Mouse (Mus musculus) heart, embryonic 16.5 days (tissue): Measurements from ENCODE around the gene Acsl5. TPM values are rescaled to one million over a fixed set of nuclear protein-coding genes. Genes with fewer than 3 reads are reported as not detected.

Source experiments
- ATAC-seq: fragments of 200-750 bp; cut with Nextera tagmentation; replicated peaks from 2 replicates; pipeline ENCODE4 v1.8.0; 2017; ENCODE audit warnings: moderate number of reproducible peaks; ENCODE audit not compliant: insufficient read depth, low FRiP score; ENCODE audit errors: extremely low read depth
- H3K27ac ChIP-seq: fragments of 300-500 bp; sonication (generic); 2 replicates; pipeline ENCODE4 v1.5.1; 2014; ENCODE audit warnings: mild to moderate bottlenecking, low read length, control low read depth, moderate library complexity
- H3K27me3 ChIP-seq: fragments of 300-500 bp; sonication (generic); 2 replicates; pipeline ENCODE4 v1.6.1; 2014; ENCODE audit warnings: low read length, mixed read lengths; ENCODE audit not compliant: control insufficient read depth, insufficient read depth
- H3K36me3 ChIP-seq: fragments of 300-500 bp; sonication (generic); 2 replicates; pipeline ENCODE4 v1.6.1; 2014; ENCODE audit not compliant: control insufficient read depth, insufficient read depth
- H3K4me1 ChIP-seq: fragments of 300-500 bp; sonication (generic); 2 replicates; pipeline ENCODE4 v1.6.1; 2014; ENCODE audit warnings: low read length, mixed read lengths; ENCODE audit not compliant: control insufficient read depth, insufficient read depth
- H3K4me2 ChIP-seq: fragments of 300-500 bp; sonication (generic); 2 replicates; pipeline ENCODE4 v1.6.1; 2014; ENCODE audit warnings: low read depth, mild to moderate bottlenecking, control low read depth, low read length
- H3K4me3 ChIP-seq: fragments of 300-500 bp; sonication (generic); 2 replicates; pipeline ENCODE4 v1.5.1; 2014; ENCODE audit warnings: mild to moderate bottlenecking, control low read depth, low read length
- H3K9ac ChIP-seq: fragments of 300-500 bp; sonication (generic); 2 replicates; pipeline ENCODE4 v1.6.1; 2014; ENCODE audit warnings: low read length, control low read depth
- H3K9me3 ChIP-seq: fragments of 300-500 bp; sonication (generic); replicated peaks from 2 replicates; pipeline ENCODE4 v1.6.1; 2016; ENCODE audit warnings: low read length; ENCODE audit not compliant: control insufficient read depth
- WGBS: fragments of 180-500 bp; shearing (Covaris S2); extraction: QIAGEN DNeasy Blood & Tissue Kit; methylation state at CpG from one replicate; pipeline ENCODE4 v1.1.7; 2014; 5-methylcytosine and 5-hydroxymethylcytosine counted together
- polyA plus RNA-seq: library from polyadenylated mRNA; unstranded; fragments of >200 nt; fragmentation: Nextera tagmentation; extraction: Ambion mirVana; gene quantifications from 2 replicates; pipeline ENCODE4 v1.2.1, GENCODE M21; 2015

The Acsl5 gene
- polyA plus RNA-seq, 1 experiment from 2014 or later = 37.0 TPM

DNA sequence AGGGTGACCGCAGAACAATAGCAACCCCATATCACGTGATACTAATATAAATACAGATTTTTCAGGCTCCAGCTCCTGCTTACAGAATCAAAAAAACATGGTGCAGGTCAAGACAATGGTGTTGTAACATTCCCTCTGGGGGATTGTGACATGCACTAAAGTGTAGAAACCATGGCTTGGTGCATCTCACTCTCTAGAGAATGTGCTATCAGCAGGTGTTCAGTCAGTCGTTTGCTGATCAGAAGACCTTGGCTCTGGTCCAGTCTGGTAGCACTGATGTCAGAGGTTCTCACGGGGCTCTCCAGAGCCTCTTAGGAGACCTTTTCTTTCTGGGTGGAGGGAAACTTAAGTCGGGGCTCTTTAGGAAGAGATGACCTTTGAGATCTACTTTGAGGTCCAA lies 1.3 kb upstream of the Acsl5 start:
- Histone ChIP-seq H3K36me3 (no peaks in the 10 kb centered on the region), H3K27ac (no peak overlapping the region), H3K9ac (no peak overlapping the region), H3K4me3 (no peak overlapping the region), H3K9me3 (no peaks in the 10 kb centered on the region), H3K4me2 (no peak overlapping the region), H3K4me1 (peaks cover 12% of the 10 kb centered on the region), H3K27me3 (no peaks in the 10 kb centered on the region)
- no peak for ATAC-seq
- 65% methylated on average over 5 of the region's 5 CpGs for WGBS

DNA sequence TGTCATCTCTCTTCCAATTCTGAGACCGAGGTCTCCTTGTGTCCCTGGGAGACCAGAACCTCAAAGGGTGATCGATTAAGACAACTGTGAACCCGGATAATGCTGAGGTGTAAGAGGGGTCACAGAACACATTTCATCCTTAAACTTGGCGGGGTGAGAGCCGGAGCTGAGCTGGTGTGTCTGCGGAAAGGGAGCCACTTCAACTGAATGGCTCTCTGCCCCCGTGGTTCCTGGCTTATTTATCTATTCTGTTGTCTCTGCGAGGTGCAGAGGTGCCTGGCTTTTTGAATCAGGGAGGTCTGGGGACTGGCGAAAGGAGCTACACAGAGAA lies 1.5 kb downstream of the Acsl5 start:
- Histone ChIP-seq H3K27me3 (no peaks in the 10 kb centered on the region), H3K9me3 (no peaks in the 10 kb centered on the region), H3K9ac (peak overlapping the region; percentile 89), H3K4me3 (peak overlapping the region; percentile 93), H3K27ac (peak overlapping the region; percentile 92), H3K4me1 (peaks cover 10% of the 10 kb centered on the region), H3K36me3 (no peaks in the 10 kb centered on the region), H3K4me2 (peak overlapping the region; percentile 94)
- ATAC-seq = no peak
- 2% methylated on average over 9 of the region's 9 CpGs for WGBS

DNA sequence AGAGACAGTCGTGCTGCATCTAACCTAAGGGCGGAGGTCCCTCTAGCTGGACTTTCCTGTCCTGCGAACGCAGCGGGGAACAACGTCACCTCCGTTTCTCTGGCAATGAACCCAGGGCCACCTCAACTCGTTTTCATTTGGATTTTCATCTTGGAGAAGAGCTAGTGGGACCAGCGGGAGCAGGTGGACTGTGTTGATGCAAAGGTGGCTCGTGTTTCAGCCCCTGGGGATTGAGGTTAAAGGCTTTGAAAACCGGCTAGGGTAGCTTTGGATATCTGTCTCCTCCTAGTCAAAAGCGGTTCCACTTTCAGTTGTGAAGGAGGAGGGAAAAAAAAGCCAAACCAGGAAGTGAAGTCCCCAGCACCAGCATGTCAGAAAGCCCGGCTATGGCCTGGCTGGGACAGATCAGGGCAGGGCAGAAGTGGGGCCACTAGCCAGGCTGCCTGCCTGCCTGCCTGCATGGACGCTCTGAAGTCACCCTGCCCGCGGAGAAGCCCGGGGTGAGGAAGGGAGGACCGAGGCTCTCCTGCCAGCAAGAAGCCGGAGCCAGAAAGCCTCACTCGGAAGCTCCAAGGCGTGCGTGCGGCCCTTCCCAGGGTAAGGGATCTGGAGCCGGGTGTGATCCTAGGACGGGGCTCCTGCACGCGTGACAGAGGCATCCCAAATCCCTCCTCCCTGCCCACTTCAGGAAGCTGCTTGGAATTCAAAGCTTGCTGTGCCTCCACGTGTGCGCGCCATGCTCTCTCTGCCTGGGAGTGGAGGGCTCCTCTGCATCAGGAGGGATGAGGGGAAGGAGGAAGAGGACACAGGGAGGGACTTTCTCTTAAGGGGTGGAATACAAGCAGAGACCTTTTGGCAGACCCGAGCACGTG lies 2.1 kb downstream of the Acsl5 start:
- peaks cover 10% of the 10 kb centered on the region for H3K4me1 ChIP-seq
- WGBS = 0% methylated on average over 31 of the region's 32 CpGs
- ATAC-seq = peak; percentile 66

DNA sequence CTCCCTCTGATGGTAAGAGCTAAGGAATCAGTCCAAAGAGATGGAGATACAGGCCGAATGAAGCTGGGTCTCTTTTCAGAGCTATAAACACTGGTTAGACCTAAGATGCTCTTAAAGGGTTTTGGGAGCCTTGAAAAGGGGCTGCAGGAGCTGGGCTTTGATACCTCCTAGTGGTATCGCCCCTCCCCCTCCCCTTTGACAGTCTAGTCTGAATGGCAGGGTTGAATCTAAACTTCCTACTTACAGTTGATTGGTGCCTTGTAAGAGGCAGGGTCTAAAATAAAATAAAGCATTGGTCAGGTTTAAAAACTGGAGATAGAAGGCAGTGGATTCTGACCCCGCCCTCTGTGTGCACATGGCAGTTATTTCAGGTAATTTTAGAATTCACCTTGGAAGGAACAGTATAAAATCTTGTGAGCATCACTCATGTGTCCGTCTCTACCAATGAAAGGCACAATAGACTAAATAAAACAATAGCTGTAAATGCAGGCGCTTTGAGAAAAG lies 2.8 kb downstream of the Acsl5 start:
- H3K36me3 ChIP-seq = no peaks in the 10 kb centered on the region
- peak; percentile 28; the same call in 1 of the 2 replicates for ATAC-seq
- WGBS = 11% methylated on average over 5 of the region's 5 CpGs
- peaks cover 10% of the 10 kb centered on the region for H3K4me1 ChIP-seq
- H3K9ac ChIP-seq = peak overlapping the region; percentile 89
- peak overlapping the region; percentile 92 for H3K27ac ChIP-seq
- H3K27me3 ChIP-seq = no peaks in the 10 kb centered on the region
- H3K4me3 ChIP-seq = peak overlapping the region; percentile 93
- H3K4me2 ChIP-seq = peak overlapping the region; percentile 94
- no peaks in the 10 kb centered on the region for H3K9me3 ChIP-seq

More for the DNA sequence above, 2.1 kb downstream of the Acsl5 start:
- no peaks in the 10 kb centered on the region for H3K9me3 ChIP-seq
- no peaks in the 10 kb centered on the region for H3K36me3 ChIP-seq
- peak overlapping the region; percentile 93 for H3K4me3 ChIP-seq
- peak overlapping the region; percentile 92 for H3K27ac ChIP-seq
- peak overlapping the region; percentile 94 for H3K4me2 ChIP-seq
- H3K27me3 ChIP-seq = no peaks in the 10 kb centered on the region
- peak overlapping the region; percentile 89 for H3K9ac ChIP-seq

DNA sequence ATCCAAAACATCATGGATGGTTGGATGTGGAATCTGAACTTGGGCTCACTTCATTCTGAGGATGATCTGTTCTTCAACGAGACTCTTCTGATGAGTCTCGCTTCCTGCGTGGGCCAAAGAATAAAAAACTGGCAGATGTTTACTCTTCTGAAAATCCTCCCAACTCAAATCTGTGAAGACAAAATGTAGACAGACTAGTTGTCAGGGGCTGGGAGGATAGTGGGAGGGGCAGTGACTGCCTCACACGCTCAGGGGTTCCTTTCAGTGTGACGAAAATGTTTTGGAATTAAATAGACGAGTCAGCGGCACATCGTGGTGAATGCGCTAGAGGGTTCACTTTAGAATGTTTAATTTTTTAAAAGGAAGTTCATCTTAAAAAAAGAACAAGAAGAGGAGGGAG lies 4.4 kb downstream of the Acsl5 start:
- Histone ChIP-seq H3K4me3 (no peak overlapping the region), H3K9ac (no peak overlapping the region), H3K27me3 (no peaks in the 10 kb centered on the region), H3K36me3 (no peaks in the 10 kb centered on the region), H3K9me3 (no peaks in the 10 kb centered on the region), H3K4me1 (peaks cover 10% of the 10 kb centered on the region), H3K4me2 (no peak overlapping the region), H3K27ac (no peak overlapping the region)
- ATAC-seq = no peak
- WGBS = 80% methylated on average over 9 of the region's 9 CpGs

DNA sequence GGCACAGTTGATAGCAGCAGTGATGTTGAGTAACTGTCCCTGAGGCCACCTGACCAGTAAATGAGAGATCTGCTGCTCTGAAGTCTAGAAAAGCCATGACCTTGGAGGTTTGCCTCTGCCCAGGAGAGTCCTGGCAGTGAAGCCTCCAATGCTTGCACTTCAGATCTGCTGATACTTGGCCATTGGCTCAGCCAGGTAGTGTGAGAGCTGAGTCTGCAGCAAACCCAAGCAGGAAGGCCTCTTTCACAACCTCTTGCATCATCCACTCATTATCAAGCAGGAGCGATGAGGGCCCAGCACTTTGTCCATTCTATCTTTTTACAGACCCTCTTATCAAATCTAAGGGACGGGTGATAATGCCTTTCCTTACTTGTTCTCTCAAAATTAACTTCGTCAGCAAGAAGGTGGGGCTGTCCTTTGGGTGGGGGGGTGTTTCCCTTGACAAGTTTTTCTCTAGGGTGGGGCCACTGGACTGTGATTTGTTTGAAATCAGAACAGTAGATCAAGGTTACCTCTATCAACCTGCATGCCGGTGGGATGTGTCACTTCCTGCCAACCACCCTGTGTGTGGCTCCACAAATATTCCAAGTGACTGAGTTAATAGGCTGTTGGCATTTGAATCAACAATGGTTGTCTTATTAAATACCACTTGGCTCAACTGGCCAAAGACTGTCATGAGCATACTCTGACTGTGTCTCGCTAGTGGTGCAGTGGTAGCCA lies 6.1 kb downstream of the Acsl5 start:
- ATAC-seq = no peak
- H3K4me3 ChIP-seq = no peak overlapping the region
- H3K36me3 ChIP-seq = no peaks in the 10 kb centered on the region
- no peak overlapping the region for H3K27ac ChIP-seq
- H3K9ac ChIP-seq = no peak overlapping the region
- 55% methylated on average over 5 of the region's 5 CpGs for WGBS
- H3K27me3 ChIP-seq = no peaks in the 10 kb centered on the region
- no peaks in the 10 kb centered on the region for H3K9me3 ChIP-seq
- no peak overlapping the region for H3K4me2 ChIP-seq
- peaks cover 10% of the 10 kb centered on the region for H3K4me1 ChIP-seq

DNA sequence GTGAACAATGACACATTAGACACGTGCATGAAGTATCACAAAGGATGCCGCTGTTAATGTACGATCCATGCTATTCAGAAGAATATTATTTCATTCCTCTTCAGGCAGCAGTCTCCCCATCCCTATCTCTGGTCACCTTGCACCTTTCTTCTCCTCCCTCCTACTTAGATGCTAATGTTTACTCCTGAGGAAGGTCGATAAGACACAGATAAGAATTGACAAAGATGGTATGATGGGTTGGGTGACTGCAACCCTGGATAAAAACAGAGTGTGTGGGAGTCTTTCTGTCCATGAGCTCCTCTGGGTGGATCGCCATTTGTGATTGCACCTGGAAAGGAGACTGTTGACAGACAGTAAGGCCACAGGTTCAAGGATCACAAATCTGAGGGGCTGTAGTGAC lies 6.8 kb downstream of the Acsl5 start:
- Histone ChIP-seq H3K27me3 (no peaks in the 10 kb centered on the region), H3K4me3 (no peak overlapping the region), H3K4me1 (peaks cover 10% of the 10 kb centered on the region), H3K9me3 (no peaks in the 10 kb centered on the region), H3K4me2 (no peak overlapping the region), H3K9ac (no peak overlapping the region), H3K27ac (no peak overlapping the region), H3K36me3 (no peaks in the 10 kb centered on the region)
- ATAC-seq = no peak
- 76% methylated on average over 5 of the region's 5 CpGs for WGBS

DNA sequence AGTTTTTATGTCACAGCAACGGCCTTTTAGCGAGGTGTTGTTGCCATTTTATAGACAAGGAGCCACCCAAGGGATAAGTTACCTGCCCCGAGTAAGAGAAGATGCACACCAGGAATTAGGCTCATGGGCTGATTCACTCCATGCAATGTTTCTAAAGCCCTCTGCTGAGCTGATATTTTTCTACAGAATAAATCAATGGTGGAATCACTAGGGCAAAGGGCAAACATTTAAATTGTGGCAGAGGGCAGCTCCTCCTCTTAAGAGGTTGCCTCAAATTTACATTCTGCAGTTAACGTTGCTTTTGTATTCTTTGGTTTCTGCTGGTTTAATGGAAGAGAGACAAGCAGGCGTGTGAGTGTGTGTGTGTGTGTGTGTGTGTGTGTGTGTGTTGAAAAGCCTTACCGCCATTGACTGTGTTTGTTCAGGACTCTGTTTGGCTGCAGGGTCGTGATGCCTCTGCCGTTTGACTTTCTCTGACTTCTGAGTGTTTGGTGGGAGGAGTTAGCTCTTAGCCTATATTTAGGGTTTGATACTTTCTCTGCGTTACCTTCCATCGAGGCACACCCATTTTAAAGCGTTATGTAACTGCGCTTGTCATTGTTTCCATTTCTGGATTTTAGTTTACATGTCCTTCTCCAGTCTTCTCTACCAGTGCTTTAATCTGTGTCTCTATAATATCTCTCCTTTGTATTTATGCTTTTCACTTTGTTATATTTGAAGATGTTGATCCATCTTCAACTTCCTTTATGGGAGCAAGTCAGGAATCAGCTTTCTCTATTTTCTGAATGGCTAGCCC lies 8.8 kb downstream of the Acsl5 start:
- Histone ChIP-seq H3K9me3 (no peaks in the 10 kb centered on the region), H3K4me3 (no peak overlapping the region), H3K27ac (no peak overlapping the region), H3K4me1 (no peaks in the 10 kb centered on the region), H3K36me3 (no peaks in the 10 kb centered on the region), H3K27me3 (no peaks in the 10 kb centered on the region), H3K4me2 (no peak overlapping the region), H3K9ac (no peak overlapping the region)
- WGBS = 56% methylated on average over 12 of the region's 12 CpGs
- no peak for ATAC-seq
